Mouse (Mus musculus): ENCODE measurements around the gene Zbed3. TPM values are rescaled to one million over a fixed set of nuclear protein-coding genes. Genes with fewer than 3 reads are reported as not detected.
A peak's percentile ranks its signal among the peaks of the same experiment; 100 is the strongest.
"Not testable (repeated sequence)": the region's sequence is repeated elsewhere in the genome, so short reads cannot be mapped to it uniquely, and the experiment has no call there.

Zbed3 gene
- total RNA-seq, 2 experiments from 2014 or later: 9.1 to 9.7 TPM

GRCm38 (mm10) chr13:95327345-95327741 lies 3.9 kb downstream of the Zbed3 start:
- no peak for DNase-seq
- intact Hi-C loops (cut with DNase I; ENCODE audit: low total_unique reads): no loop called here

- intact Hi-C loops (cut with DNase I; ENCODE audit: low total_unique reads): no loop called here
- DNase-seq: no peak
Observed at GRCm38 (mm10) chr13:95328767-95329166, 5.4 kb downstream of the Zbed3 start.

GRCm38 (mm10) chr13:95330507-95330906 lies 7.1 kb downstream of the Zbed3 start:
- intact Hi-C loops (cut with DNase I; ENCODE audit: low total_unique reads): no loop called here
- no peak for DNase-seq

- intact Hi-C loops (cut with DNase I; ENCODE audit: low total_unique reads): no loop called here
- no peak for DNase-seq
Observed at GRCm38 (mm10) chr13:95332086-95332899, 8.9 kb downstream of the Zbed3 start.

GRCm38 (mm10) chr13:95336122-95336677 lies 12.8 kb downstream of the Zbed3 start:
- intact Hi-C loops (cut with DNase I; ENCODE audit: low total_unique reads): no loop called here

GRCm38 (mm10) chr13:95343470-95343869 lies 20.1 kb downstream of the Zbed3 start:
- no peak for DNase-seq
- intact Hi-C loops (cut with DNase I; ENCODE audit: low total_unique reads): no loop called here

More at GRCm38 (mm10) chr13:95336122-95336677, 12.8 kb downstream of the Zbed3 start:
- DNase-seq: no peak

GRCm38 (mm10) chr13:95345869-95346268 lies 22.5 kb downstream of the Zbed3 start:
- no peak for DNase-seq
- intact Hi-C loops (cut with DNase I; ENCODE audit: low total_unique reads): loop anchor here (5.0 kb wide), 1 partner anchor 329 kb away; no protein-coding TSS in a partner anchor

GRCm38 (mm10) chr13:95347018-95347696 lies 23.7 kb downstream of the Zbed3 start:
- intact Hi-C loops (cut with DNase I; ENCODE audit: low total_unique reads): loop anchor here (5.0 kb wide), 1 partner anchor 330 kb away; no protein-coding TSS in a partner anchor
- peak; percentile 62 for DNase-seq

GRCm38 (mm10) chr13:95348476-95348875 lies 25.1 kb downstream of the Zbed3 start:
- no peak for DNase-seq
- intact Hi-C loops (cut with DNase I; ENCODE audit: low total_unique reads): loop anchor here (5.0 kb wide), 1 partner anchor 331 kb away; no protein-coding TSS in a partner anchor

GRCm38 (mm10) chr13:95358223-95358622 lies 34.8 kb downstream of the Zbed3 start:
- DNase-seq: no peak
- intact Hi-C loops (cut with DNase I; ENCODE audit: low total_unique reads): no loop called here

GRCm38 (mm10) chr13:95363440-95363839 lies 40.0 kb downstream of the Zbed3 start:
- DNase-seq: no peak
- intact Hi-C loops (cut with DNase I; ENCODE audit: low total_unique reads): no loop called here

GRCm38 (mm10) chr13:95366356-95366755 lies 42.9 kb downstream of the Zbed3 start:
- no peak for DNase-seq

GRCm38 (mm10) chr13:95374701-95375553 lies 51.5 kb downstream of the Zbed3 start, which contains the start of gene Aggf1:
Gene Aggf1 (minus strand): TSS chr13:95375352.
- intact Hi-C loops (cut with DNase I; ENCODE audit: low total_unique reads): no loop called here
- DNase-seq: peak; percentile 92

More at GRCm38 (mm10) chr13:95366356-95366755, 42.9 kb downstream of the Zbed3 start:
- intact Hi-C loops (cut with DNase I; ENCODE audit: low total_unique reads): no loop called here

- intact Hi-C loops (cut with DNase I; ENCODE audit: low total_unique reads): no loop called here
- DNase-seq: no peak
Observed at GRCm38 (mm10) chr13:95375554-95375914, 52.1 kb downstream of the Zbed3 start.

GRCm38 (mm10) chr13:95376689-95377289 lies 53.4 kb downstream of the Zbed3 start:
- intact Hi-C loops (cut with DNase I; ENCODE audit: low total_unique reads); DNase-seq: not testable (repeated sequence)

- intact Hi-C loops (cut with DNase I; ENCODE audit: low total_unique reads): no loop called here
- no peak for DNase-seq
Observed at GRCm38 (mm10) chr13:95378696-95379095, 55.3 kb downstream of the Zbed3 start.

GRCm38 (mm10) chr13:95382418-95382817 lies 59.0 kb downstream of the Zbed3 start:
- peak; percentile 15 for DNase-seq
- intact Hi-C loops (cut with DNase I; ENCODE audit: low total_unique reads): no loop called here

Data from gastrocnemius, postnatal 14 days (tissue).